Mouse (Mus musculus): Measurements from ENCODE around the gene Adam22. TPM values are rescaled to one million over a fixed set of nuclear protein-coding genes. Genes with fewer than 3 reads are reported as not detected.

The Adam22 gene
- polyA plus RNA-seq (2012; rRNA removed; ENCODE audit: low replicate concordance), result 0.02 and 0.34 TPM in 2 replicates

DNA sequence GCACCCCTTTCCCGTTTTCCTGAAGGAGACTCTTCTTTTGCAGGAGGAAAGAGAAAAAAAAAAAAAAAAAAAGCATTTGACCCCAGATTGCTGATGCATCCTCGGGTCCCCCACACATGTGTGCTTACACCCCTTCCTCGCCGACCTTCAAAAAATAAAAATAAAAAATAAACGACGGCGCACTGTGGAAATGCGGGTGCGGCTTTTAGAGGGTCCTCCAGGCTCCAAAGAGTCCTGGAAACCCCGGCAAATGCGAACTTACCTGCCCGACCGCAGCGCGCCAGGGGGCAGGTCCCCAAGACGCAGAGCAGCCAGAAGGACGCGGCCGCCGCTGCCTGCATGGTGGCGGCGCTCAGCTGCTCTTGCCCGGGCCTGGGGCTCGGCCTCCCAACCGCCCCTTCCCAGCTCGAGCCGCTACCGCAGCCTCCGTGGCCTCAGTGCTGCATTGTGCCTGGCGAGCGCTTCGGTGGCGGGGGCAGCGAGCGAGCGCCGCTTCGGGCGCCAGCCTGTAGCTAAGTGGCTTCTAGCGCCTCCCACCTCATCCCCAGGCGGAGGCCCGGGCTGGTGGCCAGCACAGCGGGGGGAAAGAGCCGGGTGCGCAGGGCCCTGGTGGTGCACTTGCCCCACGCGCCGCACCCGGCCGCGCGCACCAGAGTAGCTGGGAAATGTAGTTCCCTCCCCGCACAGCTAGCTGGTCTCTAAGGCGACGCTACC, at the start of gene Adam22:
Adam22 (minus strand) TSS at position 547 of the 714 bp plus-strand sequence.

DNA sequence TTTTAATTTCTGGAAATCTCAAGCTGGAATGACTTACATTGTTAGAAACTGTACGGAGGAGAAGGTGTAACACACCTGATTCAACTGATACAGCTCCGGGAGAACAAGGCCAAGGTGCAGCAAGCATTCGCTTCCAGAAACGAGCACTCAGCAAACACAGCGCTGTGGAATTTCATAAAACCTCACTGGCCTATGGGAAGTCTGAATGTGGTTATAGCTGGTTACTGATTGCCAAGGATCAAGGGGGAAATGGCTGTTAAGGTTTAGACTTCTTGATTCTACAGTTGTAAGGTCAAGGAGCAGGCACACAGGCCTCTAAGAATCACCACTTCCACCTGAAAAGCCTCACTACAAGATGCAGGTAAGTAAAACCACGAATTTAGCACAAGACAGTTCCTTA, 322.1 kb downstream of the Adam22 start, which contains the start of gene Sri:
Sri (plus strand) TSS at position 224 of the 400 bp plus-strand sequence.

Other genes starting within 250 kb of the Adam22 start
- gene Dbf4, start 54.6 kb upstream of the Adam22 start, polyA plus RNA-seq (2012; rRNA removed; ENCODE audit: low replicate concordance), result 5.1 and 6.2 TPM in 2 replicates
- gene Slc25a40, start 54.7 kb upstream of the Adam22 start, polyA plus RNA-seq (2012; rRNA removed; ENCODE audit: low replicate concordance), result 0.32 and 0.74 TPM in 2 replicates